Comparison of ENCODE assay signal across 19 mouse cellular contexts in genomic region chr4:155083553-155083952, GRCm38 (mm10). TPM values are rescaled to one million over a fixed set of nuclear protein-coding genes. Genes with fewer than 3 reads are reported as not detected.
DNase-seq lines count a peak whose midpoint lies in the region; ATAC-seq and TF ChIP-seq lines count a peak whose summit lies in the region.
"Had no signal": no experiment of that assay in that cellular context is flagged by ENCODE, and none has a peak within 500 bp of the region (broad histone marks: within the 10 kb centered on the region; RNA-seq: fewer than 3 reads in every experiment).

No protein-coding gene starts in this region.

- no peak overlapping the region for H3K27ac ChIP-seq in kidney, embryonic 14.5 days (ENCODE audit: low read depth, low read length)
- H3K27ac ChIP-seq in MEL (ENCODE audit: control insufficient read depth, low read depth, low read length) = no peak overlapping the region
- H3K27ac ChIP-seq in embryonic facial prominence, embryonic 14.5 days (replicated peaks; ENCODE audit: low read depth, low read length) = no peak overlapping the region
- H3K27ac ChIP-seq in liver, embryonic 15.5 days (replicated peaks) = 0 out of 2 replicates have a peak overlapping the region, but pooled peaks have one; percentile 16
- H3K27ac ChIP-seq: heart, embryonic 10.5 days; kidney, postnatal 0 days; limb, embryonic 12.5 days; neural tube, embryonic 12.5 days had no signal

- no peak for TF ChIP-seq RAD21 in MEL (IDR thresholded peaks at IDR 0.05; ENCODE audit: low read depth, low read length)

- H3K4me1 ChIP-seq in kidney, embryonic 14.5 days (ENCODE audit: control insufficient read depth, insufficient read depth, low read length) = peaks cover 27% of the 10 kb centered on the region
- H3K4me1 ChIP-seq in MEL (ENCODE audit: control insufficient read depth in 1 of 2, insufficient read depth in 2 of 2, low read length in 2 of 2) = peaks cover 3 to 18% of the 10 kb centered on the region in 2 experiments; a peak in 3 of 4 replicates
- peaks cover 13% of the 10 kb centered on the region for H3K4me1 ChIP-seq in embryonic facial prominence, embryonic 14.5 days (ENCODE audit: control insufficient read depth, insufficient read depth, low read length)
- H3K4me1 ChIP-seq in liver, embryonic 15.5 days (replicated peaks) = peaks cover 53% of the 10 kb centered on the region

- ATAC-seq in kidney, embryonic 14.5 days (ENCODE audit: low FRiP score, low TSS enrichment) = no peak
- ATAC-seq in embryonic facial prominence, embryonic 14.5 days (ENCODE audit: low read depth) = no peak
- ATAC-seq in liver, embryonic 15.5 days (ENCODE audit: insufficient read depth) = no peak
- ATAC-seq: forebrain, embryonic 16.5 days; midbrain, embryonic 16.5 days had no signal

- peaks cover 42% of the 10 kb centered on the region for H3K36me3 ChIP-seq in kidney, embryonic 14.5 days (ENCODE audit: control insufficient read depth, insufficient read depth, low read length)
- H3K36me3 ChIP-seq in MEL (ENCODE audit: control insufficient read depth in 1 of 2, insufficient read depth in 2 of 2, low read length in 2 of 2) = peaks cover 15 to 20% of the 10 kb centered on the region in 2 experiments
- peaks cover 36% of the 10 kb centered on the region for H3K36me3 ChIP-seq in embryonic facial prominence, embryonic 14.5 days (ENCODE audit: control insufficient read depth, insufficient read depth, low read length)
- H3K36me3 ChIP-seq in liver, embryonic 15.5 days (replicated peaks) = peaks cover 53% of the 10 kb centered on the region

- no peak overlapping the region for H3K4me3 ChIP-seq in kidney, embryonic 14.5 days (ENCODE audit: low read length)
- H3K4me3 ChIP-seq in MEL (ENCODE audit: control insufficient read depth in 1 of 2, insufficient read depth in 1 of 2, low read depth in 2 of 2, low read length in 2 of 2) = no peak overlapping the region
- no peak overlapping the region for H3K4me3 ChIP-seq in embryonic facial prominence, embryonic 14.5 days (ENCODE audit: low read depth, low read length)
- H3K4me3 ChIP-seq in liver, embryonic 15.5 days (replicated peaks) = no peak overlapping the region; the same call in 1 of the 2 replicates
- H3K4me3 ChIP-seq: limb, embryonic 12.5 days; neural tube, embryonic 12.5 days had no signal

- no peak for DNase-seq in kidney, postnatal 10 days
- DNase-seq in MEL (ENCODE audit: low read depth, low spot score) = no peak
- DNase-seq in embryonic facial prominence, embryonic 14.5 days (ENCODE audit: low spot score) = no peak
- DNase-seq in thymus, postnatal 14 days = no peak
- DNase-seq in embryo, embryonic 10 days (ENCODE audit: low spot score) = no peak
- no peak for DNase-seq in heart, postnatal 4 days
- DNase-seq: cerebellum, adult 9-10 months; layer of hippocampus, postnatal 36 days; lung, postnatal 36 days; thymus, postnatal 4 days had no signal

- H3K27me3 ChIP-seq in kidney, embryonic 14.5 days (ENCODE audit: control insufficient read depth, insufficient read depth, low read length) = no peaks in the 10 kb centered on the region
- H3K27me3 ChIP-seq in MEL (ENCODE audit: control insufficient read depth in 1 of 2, insufficient read depth in 2 of 2, low read length in 2 of 2) = no peaks in the 10 kb centered on the region
- no peaks in the 10 kb centered on the region for H3K27me3 ChIP-seq in embryonic facial prominence, embryonic 14.5 days (replicated peaks; ENCODE audit: control insufficient read depth, insufficient read depth, low read length)
- no peaks in the 10 kb centered on the region for H3K27me3 ChIP-seq in liver, embryonic 15.5 days
- H3K27me3 ChIP-seq: limb, embryonic 12.5 days; neural tube, embryonic 12.5 days had no signal

- no peak overlapping the region for H3K4me2 ChIP-seq in kidney, embryonic 14.5 days (replicated peaks; ENCODE audit: low read depth, low read length)
- no peak overlapping the region for H3K4me2 ChIP-seq in embryonic facial prominence, embryonic 14.5 days (ENCODE audit: low read depth, low read length)
- H3K4me2 ChIP-seq in liver, embryonic 15.5 days = peak overlapping the region; percentile 13; the same call in 1 of the 2 replicates
- H3K4me2 ChIP-seq: limb, embryonic 12.5 days had no signal

- TF ChIP-seq CTCF in MEL (IDR thresholded peaks at IDR 0.05 in 2 of 3, conservative IDR thresholded peaks at IDR 0.05 in 1 of 3; ENCODE audit: control insufficient read depth in 1 of 3, insufficient read depth in 1 of 3, low read depth in 2 of 3, low read length in 3 of 3, poor library complexity in 1 of 3, severe bottlenecking in 1 of 3) = no peak

- H3K9me3 ChIP-seq in kidney, embryonic 14.5 days (ENCODE audit: control insufficient read depth, low read length) = no peaks in the 10 kb centered on the region
- no peaks in the 10 kb centered on the region for H3K9me3 ChIP-seq in MEL (replicated peaks; ENCODE audit: insufficient read depth, low read length)
- no peaks in the 10 kb centered on the region for H3K9me3 ChIP-seq in embryonic facial prominence, embryonic 14.5 days (ENCODE audit: control insufficient read depth, low read length)
- H3K9me3 ChIP-seq in liver, embryonic 15.5 days (replicated peaks) = no peaks in the 10 kb centered on the region
- H3K9me3 ChIP-seq: heart, embryonic 10.5 days; limb, embryonic 12.5 days; neural tube, embryonic 12.5 days had no signal

- WGBS in kidney, embryonic 14.5 days = 87% methylated on average over 4 of the region's 4 CpGs
- WGBS in embryonic facial prominence, embryonic 14.5 days = 88% methylated on average over 4 of the region's 4 CpGs
- WGBS in liver, embryonic 15.5 days (ENCODE audit: insufficient replicate concordance) = 76% methylated on average over 4 of the region's 4 CpGs

- TF ChIP-seq EP300 in MEL (IDR thresholded peaks at IDR 0.05; ENCODE audit: low read depth in 1 of 2, low read length in 2 of 2) = no peak

- peaks cover 39% of the 10 kb centered on the region for H3K79me2 ChIP-seq in MEL (ENCODE audit: control insufficient read depth, insufficient read depth, low read length, poor library complexity)

- TF ChIP-seq POLR2A in MEL (IDR thresholded peaks at IDR 0.05; ENCODE audit: control insufficient read depth in 1 of 2, insufficient read depth in 1 of 2, low read depth in 1 of 2, low read length in 2 of 2, poor library complexity in 1 of 2) = no peak

- peak overlapping the region; percentile 34; the same call in 1 of the 2 replicates for H3K9ac ChIP-seq in kidney, embryonic 14.5 days (ENCODE audit: low read depth, low read length)
- no peak overlapping the region for H3K9ac ChIP-seq in MEL (ENCODE audit: control insufficient read depth, low read depth, low read length, poor library complexity, severe bottlenecking)
- H3K9ac ChIP-seq in embryonic facial prominence, embryonic 14.5 days (ENCODE audit: low read depth, low read length) = 0 out of 2 replicates have a peak overlapping the region, but pooled peaks have one; percentile 3
- H3K9ac ChIP-seq in liver, embryonic 15.5 days = no peak overlapping the region
- H3K9ac ChIP-seq: neural tube, embryonic 12.5 days had no signal

TF ChIP-seq in MEL, 35 proteins besides CTCF, POLR2A, EP300 and RAD21:
- TF ChIP-seq RCOR1 (IDR thresholded peaks at IDR 0.05; ENCODE audit: low read depth, low read length) (no peak), CHD1 (IDR thresholded peaks at IDR 0.05; ENCODE audit: low read depth, low read length) (0 out of 2 replicates have a peak, but pooled peaks have one; percentile 29), USF2 (IDR thresholded peaks at IDR 0.05; ENCODE audit: borderline replicate concordance in 1 of 2, insufficient read depth in 1 of 2, low read depth in 1 of 2, low read length in 2 of 2) (no peak)

RNA-seq across cellular contexts. Expression of gene Rer1, which starts 2.6 kb away (rescaled TPM):
- polyA plus RNA-seq in kidney, embryonic 14.5 days (2014; fragmentation: Nextera tagmentation; extraction: Ambion mirVana) = 167 and 180 TPM in 2 replicates
- 119 and 140 TPM in 2 replicates for total RNA-seq in MEL (2012; rRNA removed)
- polyA plus RNA-seq in MEL (2012; ENCODE audit: insufficient read depth in 1 of 2, insufficient read length in 2 of 2, low read depth in 1 of 2, low replicate concordance in 2 of 2, missing spikeins in 1 of 2) = 100 to 1,000 TPM; 114 to 379 TPM
- polyA plus RNA-seq in embryonic facial prominence, embryonic 14.5 days (2014; fragmentation: Nextera tagmentation; extraction: Ambion mirVana) = 180 and 187 TPM in 2 replicates
- polyA plus RNA-seq in liver, embryonic 15.5 days (2015; fragmentation: Nextera tagmentation; extraction: Ambion mirVana) = 78.0 and 81.0 TPM in 2 replicates
- 10 to 100 TPM; 76.1 to 78.4 TPM for total RNA-seq in heart, postnatal 4 days (2021)

RNA-seq across cellular contexts. Expression of gene Morn1, which starts 2.8 kb away (rescaled TPM):
- 5.8 and 6.9 TPM in 2 replicates for polyA plus RNA-seq in kidney, embryonic 14.5 days (2014; fragmentation: Nextera tagmentation; extraction: Ambion mirVana)
- total RNA-seq in MEL (2012; rRNA removed) = 3.0 and 4.4 TPM in 2 replicates
- 1 to 10 TPM in 1 of 2 experiments, not detected in 1; 4.1 TPM for polyA plus RNA-seq in MEL (2012; ENCODE audit: insufficient read depth in 1 of 2, insufficient read length in 2 of 2, low read depth in 1 of 2, low replicate concordance in 2 of 2, missing spikeins in 1 of 2)
- polyA plus RNA-seq in embryonic facial prominence, embryonic 14.5 days (2014; fragmentation: Nextera tagmentation; extraction: Ambion mirVana) = 3.9 and 4.7 TPM in 2 replicates
- 0.88 and 1.1 TPM in 2 replicates for polyA plus RNA-seq in liver, embryonic 15.5 days (2015; fragmentation: Nextera tagmentation; extraction: Ambion mirVana)
- 1 to 10 TPM; 2.8 to 3.0 TPM for total RNA-seq in heart, postnatal 4 days (2021)

RNA-seq across cellular contexts. Expression of gene Pex10, which starts 16.7 kb away (rescaled TPM):
- 7.1 and 13.7 TPM in 2 replicates for polyA plus RNA-seq in kidney, embryonic 14.5 days (2014; fragmentation: Nextera tagmentation; extraction: Ambion mirVana)
- 15.8 and 15.9 TPM in 2 replicates for total RNA-seq in MEL (2012; rRNA removed)
- 10 to 100 TPM in 1 of 2 experiments, not detected in 1; 21.8 TPM for polyA plus RNA-seq in MEL (2012; ENCODE audit: insufficient read depth in 1 of 2, insufficient read length in 2 of 2, low read depth in 1 of 2, low replicate concordance in 2 of 2, missing spikeins in 1 of 2)
- polyA plus RNA-seq in embryonic facial prominence, embryonic 14.5 days (2014; fragmentation: Nextera tagmentation; extraction: Ambion mirVana) = 5.8 and 7.3 TPM in 2 replicates
- 7.5 and 8.3 TPM in 2 replicates for polyA plus RNA-seq in liver, embryonic 15.5 days (2015; fragmentation: Nextera tagmentation; extraction: Ambion mirVana)
- 10 to 100 TPM; 16.6 to 17.1 TPM for total RNA-seq in heart, postnatal 4 days (2021)

RNA-seq across cellular contexts. Expression of gene Plch2, which starts 27.0 kb away (rescaled TPM):
- 1.8 and 3.1 TPM in 2 replicates for polyA plus RNA-seq in kidney, embryonic 14.5 days (2014; fragmentation: Nextera tagmentation; extraction: Ambion mirVana)
- total RNA-seq in MEL (2012; rRNA removed) = 0.62 and 0.85 TPM in 2 replicates
- polyA plus RNA-seq in MEL (2012; ENCODE audit: insufficient read depth in 1 of 2, insufficient read length in 2 of 2, low read depth in 1 of 2, low replicate concordance in 2 of 2, missing spikeins in 1 of 2) = 1 to 10 TPM in 1 of 2 experiments, not detected in 1; 1.1 TPM
- 9.8 and 11.2 TPM in 2 replicates for polyA plus RNA-seq in embryonic facial prominence, embryonic 14.5 days (2014; fragmentation: Nextera tagmentation; extraction: Ambion mirVana)
- polyA plus RNA-seq in liver, embryonic 15.5 days (2015; fragmentation: Nextera tagmentation; extraction: Ambion mirVana) = 0.14 TPM in 1 of 2 replicates, not detected in the other
- not detected for total RNA-seq in heart, postnatal 4 days (2021)
- total RNA-seq: hematopoietic stem cell, adult 5-6 weeks had no signal

Comparison
In these comparisons a context has a peak if more than half of its experiments do, and no peak if none do; other contexts are left out.
1. H3K9ac ChIP-seq: peak in kidney, embryonic 14.5 days (single experiment) and embryonic facial prominence, embryonic 14.5 days (single experiment); none in MEL (single experiment) and liver, embryonic 15.5 days (single experiment).